Mouse (Mus musculus) lung, postnatal 0 days (tissue): ENCODE measurements around the gene Slc4a7.

Experiments
- CTCF ChIP-seq: IDR thresholded peaks from 2 replicates; pipeline ENCODE4 v1.5.1; 2016; ENCODE audit warnings: antibody characterized with exemption, mild to moderate bottlenecking
- EP300 ChIP-seq: IDR thresholded peaks from 2 replicates; pipeline ENCODE4 v1.6.1; 2016; ENCODE audit warnings: antibody characterized with exemption, mild to moderate bottlenecking, control low read depth

GRCm38 (mm10) chr14:14800332-14800731 is 98.3 kb downstream of the Slc4a7 start:
- no peak for TF ChIP-seq CTCF
- TF ChIP-seq EP300: no peak
